Mouse (Mus musculus) kidney, adult 2 months (tissue): ENCODE results near the gene Syt1.

Source experiments
- CTCF ChIP-seq: fragments of 200-500 bp; conservative IDR thresholded peaks from 2 replicates; pipeline ENCODE4 v1.5.1; 2011; ENCODE audit warnings: low read depth, mild to moderate bottlenecking, control low read depth, low read length, moderate library complexity, mixed read lengths; ENCODE audit not compliant: insufficient read depth, insufficient read length
- POLR2A ChIP-seq: fragments of 200-500 bp; IDR thresholded peaks from one replicate; pipeline ENCODE4 v1.6.1; 2011; ENCODE audit warnings: low read depth, low read length, control low read depth

DNA sequence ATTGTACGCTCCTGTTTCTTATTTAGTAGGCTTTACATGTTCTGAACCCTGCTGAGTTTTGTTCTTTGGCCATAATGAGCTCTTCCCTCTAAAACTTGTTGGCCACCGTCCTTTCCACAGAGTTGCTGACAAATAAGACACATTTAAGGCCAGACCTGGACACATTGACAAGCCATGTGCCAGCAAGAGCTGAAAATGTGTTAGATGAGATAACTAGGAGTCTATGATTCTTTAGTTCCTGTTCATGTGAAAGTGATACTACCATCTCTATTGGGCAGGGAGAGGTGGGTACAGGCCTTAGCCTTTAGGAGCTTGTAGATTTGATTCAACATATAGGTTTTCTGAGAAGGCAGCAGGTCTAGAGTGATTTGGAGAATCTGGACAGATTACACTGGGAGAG is 548.9 kb downstream of the Syt1 start:
- TF ChIP-seq POLR2A (no peak), CTCF (no peak)
